Comparison of ENCODE assay signal across 16 mouse cellular contexts in genomic region chrX:164152703-164153102, GRCm38 (mm10). TPM values are rescaled to one million over a fixed set of nuclear protein-coding genes. Genes with fewer than 3 reads are reported as not detected.
DNase-seq lines count a peak whose midpoint lies in the region; ATAC-seq lines count a peak whose summit lies in the region.
"Had no signal": no experiment of that assay in that cellular context is flagged by ENCODE, and none has a peak within 500 bp of the region (broad histone marks: within the 10 kb centered on the region; RNA-seq: fewer than 3 reads in every experiment).

No protein-coding gene starts in this region.

- ATAC-seq in activated CD4-positive, CD25-positive, alpha-beta regulatory T cell, adult 4 months, result no peak
- ATAC-seq: forebrain, postnatal 0 days; hindbrain, postnatal 0 days had no signal

- no peak overlapping the region for H3K4me3 ChIP-seq in heart, embryonic 10.5 days
- no peak overlapping the region for H3K4me3 ChIP-seq in embryonic facial prominence, embryonic 10.5 days

- no peak overlapping the region for H3K27ac ChIP-seq in heart, embryonic 10.5 days
- no peak overlapping the region for H3K27ac ChIP-seq in embryonic facial prominence, embryonic 10.5 days (replicated peaks)
- H3K27ac ChIP-seq: hindbrain, postnatal 0 days had no signal

- no peaks in the 10 kb centered on the region for H3K4me1 ChIP-seq in heart, embryonic 10.5 days
- H3K4me1 ChIP-seq in embryonic facial prominence, embryonic 10.5 days, result no peaks in the 10 kb centered on the region

- no peaks in the 10 kb centered on the region for H3K36me3 ChIP-seq in heart, embryonic 10.5 days
- no peaks in the 10 kb centered on the region for H3K36me3 ChIP-seq in embryonic facial prominence, embryonic 10.5 days (replicated peaks)
- H3K36me3 ChIP-seq: G1E had no signal

- 68% methylated on average over 2 of the region's 2 CpGs for WGBS in heart, embryonic 10.5 days
- 82% methylated on average over 2 of the region's 2 CpGs for WGBS in embryonic facial prominence, embryonic 10.5 days

- peak; percentile 19 to 28 for DNase-seq in heart, adult 9 months (ENCODE audit: low spot score in 2 of 2)
- DNase-seq in heart, embryonic 10.5 days (ENCODE audit: low spot score), result no peak
- DNase-seq in heart, postnatal 14 days, result peak; percentile 1 to 14
- DNase-seq in kidney, adult 8-10 months, result peak; percentile 38 to 68
- peak; percentile 60 to 67 for DNase-seq in kidney, postnatal 4 days
- no peak for DNase-seq in cerebellum, adult 9-11 months
- DNase-seq in embryonic facial prominence, embryonic 10.5 days (ENCODE audit: low spot score), result no peak
- DNase-seq: cerebellum, postnatal 25 days; forebrain, postnatal 0 days; retina, postnatal 1 day; thymus, postnatal 36 days had no signal

- H3K27me3 ChIP-seq in heart, embryonic 10.5 days (ENCODE audit: insufficient read depth, poor library complexity, severe bottlenecking), result no peaks in the 10 kb centered on the region
- H3K27me3 ChIP-seq in embryonic facial prominence, embryonic 10.5 days (replicated peaks; ENCODE audit: low read depth, poor library complexity, severe bottlenecking), result peaks cover 64% of the 10 kb centered on the region

- H3K9me3 ChIP-seq in heart, embryonic 10.5 days, result no peaks in the 10 kb centered on the region
- no peaks in the 10 kb centered on the region for H3K9me3 ChIP-seq in embryonic facial prominence, embryonic 10.5 days
- H3K9me3 ChIP-seq: G1E had no signal

- intact Hi-C loops in heart, postnatal 14 days (cut with DNase I), result no loop called here

RNA-seq across cellular contexts. Expression of gene Ace2, which starts 13.6 kb away (rescaled TPM):
- polyA plus RNA-seq in heart, embryonic 10.5 days (2016; fragmentation: Nextera tagmentation; extraction: Ambion mirVana), result 0.06 and 0.11 TPM in 2 replicates
- total RNA-seq in heart, postnatal 14 days (2021), result 1 to 10 TPM in 1 of 2 experiments, under 1 TPM in 1; 0.54 to 2.1 TPM
- polyA plus RNA-seq in activated CD4-positive, CD25-positive, alpha-beta regulatory T cell, adult 4 months (2017; shearing (Covaris generic)), result not detected
- polyA plus RNA-seq in embryonic facial prominence, embryonic 10.5 days (2016; fragmentation: Nextera tagmentation; extraction: Ambion mirVana), result 0.11 and 0.12 TPM in 2 replicates
- polyA plus RNA-seq: embryonic facial prominence, embryonic 11.5 days; G1E; spleen, adult 2 months had no signal

Comparison
In these comparisons a context has a peak if more than half of its experiments do, and no peak if none do; other contexts are left out.
1. DNase-seq: peak in heart, adult 9 months (2 of 2), heart, postnatal 14 days (2 of 2), kidney, adult 8-10 months (2 of 2) and kidney, postnatal 4 days (2 of 2); none in heart, embryonic 10.5 days (single experiment), cerebellum, adult 9-11 months (single experiment) and embryonic facial prominence, embryonic 10.5 days (single experiment).